Mouse (Mus musculus): ENCODE measurements around the gene Sirt4. TPM values are rescaled to one million over a fixed set of nuclear protein-coding genes. Genes with fewer than 3 reads are reported as not detected.

Sirt4 gene
- polyA plus RNA-seq (2014; fragmentation: Illumina TruSeq; extraction: RNeasy Lipid Tissue Mini Kit (QIAGEN cat#74804); ENCODE audit: low replicate concordance) = 6.2 TPM

GRCm38 (mm10) chr5:115483947-115484920, at the start of gene Sirt4:
TSS of gene Sirt4 (minus strand) at chr5:115484725.

GRCm38 (mm10) chr5:115506454-115507201, 22.1 kb upstream of the Sirt4 start, which contains the start of gene Pxn:
TSS of gene Pxn (plus strand) at chr5:115506676.

GRCm38 (mm10) chr5:115465642-115466420, 18.7 kb downstream of the Sirt4 start, which contains the start of gene Pla2g1b:
TSS of gene Pla2g1b (plus strand) at chr5:115466262.

GRCm38 (mm10) chr5:115429359-115430186, 55.0 kb downstream of the Sirt4 start, which contains the start of gene Msi1:
TSS of gene Msi1 (plus strand) at chr5:115429599.

Other genes with a start within 250 kb of the Sirt4 start
- 1.2 TPM for gene Pop5, start 248.9 kb downstream of the Sirt4 start, polyA plus RNA-seq (2014; fragmentation: Illumina TruSeq; extraction: RNeasy Lipid Tissue Mini Kit (QIAGEN cat#74804); ENCODE audit: low replicate concordance)
- 13.1 TPM for gene Rnf10, start 211.8 kb downstream of the Sirt4 start, polyA plus RNA-seq (2014; fragmentation: Illumina TruSeq; extraction: RNeasy Lipid Tissue Mini Kit (QIAGEN cat#74804); ENCODE audit: low replicate concordance)
- gene Coq5, start 205.1 kb downstream of the Sirt4 start, polyA plus RNA-seq (2014; fragmentation: Illumina TruSeq; extraction: RNeasy Lipid Tissue Mini Kit (QIAGEN cat#74804); ENCODE audit: low replicate concordance) = 8.6 TPM
- gene Dynll1, start 183.7 kb downstream of the Sirt4 start, polyA plus RNA-seq (2014; fragmentation: Illumina TruSeq; extraction: RNeasy Lipid Tissue Mini Kit (QIAGEN cat#74804); ENCODE audit: low replicate concordance) = 273 TPM
- gene Srsf9, start 157.5 kb downstream of the Sirt4 start, polyA plus RNA-seq (2014; fragmentation: Illumina TruSeq; extraction: RNeasy Lipid Tissue Mini Kit (QIAGEN cat#74804); ENCODE audit: low replicate concordance) = 24.1 TPM
- 23.9 TPM for gene Gatc, start 143.5 kb downstream of the Sirt4 start, polyA plus RNA-seq (2014; fragmentation: Illumina TruSeq; extraction: RNeasy Lipid Tissue Mini Kit (QIAGEN cat#74804); ENCODE audit: low replicate concordance)
- gene Triap1, start 143.5 kb downstream of the Sirt4 start, polyA plus RNA-seq (2014; fragmentation: Illumina TruSeq; extraction: RNeasy Lipid Tissue Mini Kit (QIAGEN cat#74804); ENCODE audit: low replicate concordance) = 11.4 TPM
- 68.8 TPM for gene Cox6a1, start 135.7 kb downstream of the Sirt4 start, polyA plus RNA-seq (2014; fragmentation: Illumina TruSeq; extraction: RNeasy Lipid Tissue Mini Kit (QIAGEN cat#74804); ENCODE audit: low replicate concordance)
- 0.93 TPM for gene Msi1, start 55.1 kb downstream of the Sirt4 start, polyA plus RNA-seq (2014; fragmentation: Illumina TruSeq; extraction: RNeasy Lipid Tissue Mini Kit (QIAGEN cat#74804); ENCODE audit: low replicate concordance)
- gene Pla2g1b, start 18.5 kb downstream of the Sirt4 start, polyA plus RNA-seq (2014; fragmentation: Illumina TruSeq; extraction: RNeasy Lipid Tissue Mini Kit (QIAGEN cat#74804); ENCODE audit: low replicate concordance) = 5.7 TPM
- 5.3 TPM for gene Pxn, start 22.0 kb upstream of the Sirt4 start, polyA plus RNA-seq (2014; fragmentation: Illumina TruSeq; extraction: RNeasy Lipid Tissue Mini Kit (QIAGEN cat#74804); ENCODE audit: low replicate concordance)
- gene Rplp0, start 74.7 kb upstream of the Sirt4 start, polyA plus RNA-seq (2014; fragmentation: Illumina TruSeq; extraction: RNeasy Lipid Tissue Mini Kit (QIAGEN cat#74804); ENCODE audit: low replicate concordance) = 23.6 TPM
- 0.74 TPM for gene Gcn1l1, start 80.5 kb upstream of the Sirt4 start, polyA plus RNA-seq (2014; fragmentation: Illumina TruSeq; extraction: RNeasy Lipid Tissue Mini Kit (QIAGEN cat#74804); ENCODE audit: low replicate concordance)
- 11.0 TPM for gene Rab35, start 147.2 kb upstream of the Sirt4 start, polyA plus RNA-seq (2014; fragmentation: Illumina TruSeq; extraction: RNeasy Lipid Tissue Mini Kit (QIAGEN cat#74804); ENCODE audit: low replicate concordance)
- gene Bicdl1, start 246.9 kb upstream of the Sirt4 start, polyA plus RNA-seq (2014; fragmentation: Illumina TruSeq; extraction: RNeasy Lipid Tissue Mini Kit (QIAGEN cat#74804); ENCODE audit: low replicate concordance) = 0.33 TPM